Mouse (Mus musculus): ENCODE data around the gene Cdca4.
"Not testable (repeated sequence)": the region's sequence is repeated elsewhere in the genome, so short reads cannot be mapped to it uniquely, and the experiment has no call there.

- TF ChIP-seq POLR2A (IDR thresholded peaks at IDR 0.05; ENCODE audit: insufficient read length, low read depth); MAX (IDR thresholded peaks at IDR 0.05; ENCODE audit: low read depth); CEBPB (IDR thresholded peaks at IDR 0.05; ENCODE audit: insufficient read depth, poor library complexity, severe bottlenecking); SRF (IDR thresholded peaks at IDR 0.05; ENCODE audit: control insufficient read depth, insufficient read length, low read depth); TCF3 (IDR thresholded peaks at IDR 0.05; ENCODE audit: insufficient read length, low read depth); USF1 (IDR thresholded peaks at IDR 0.05; ENCODE audit: low read depth); E2F4 (IDR thresholded peaks at IDR 0.05; ENCODE audit: insufficient read depth): not testable (repeated sequence)
Measured at GRCm38 (mm10) chr12:112842128-112842527, 12.9 kb upstream of the Cdca4 start.

Data from myocyte (in vitro differentiated cells).